Mouse (Mus musculus): ENCODE measurements around the gene Foxd4. TPM values are rescaled to one million over a fixed set of nuclear protein-coding genes. Genes with fewer than 3 reads are reported as not detected.

The Foxd4 gene
- not detected in 2 replicates for polyA plus RNA-seq (2015; fragmentation: Nextera tagmentation; extraction: Ambion mirVana)

DNA sequence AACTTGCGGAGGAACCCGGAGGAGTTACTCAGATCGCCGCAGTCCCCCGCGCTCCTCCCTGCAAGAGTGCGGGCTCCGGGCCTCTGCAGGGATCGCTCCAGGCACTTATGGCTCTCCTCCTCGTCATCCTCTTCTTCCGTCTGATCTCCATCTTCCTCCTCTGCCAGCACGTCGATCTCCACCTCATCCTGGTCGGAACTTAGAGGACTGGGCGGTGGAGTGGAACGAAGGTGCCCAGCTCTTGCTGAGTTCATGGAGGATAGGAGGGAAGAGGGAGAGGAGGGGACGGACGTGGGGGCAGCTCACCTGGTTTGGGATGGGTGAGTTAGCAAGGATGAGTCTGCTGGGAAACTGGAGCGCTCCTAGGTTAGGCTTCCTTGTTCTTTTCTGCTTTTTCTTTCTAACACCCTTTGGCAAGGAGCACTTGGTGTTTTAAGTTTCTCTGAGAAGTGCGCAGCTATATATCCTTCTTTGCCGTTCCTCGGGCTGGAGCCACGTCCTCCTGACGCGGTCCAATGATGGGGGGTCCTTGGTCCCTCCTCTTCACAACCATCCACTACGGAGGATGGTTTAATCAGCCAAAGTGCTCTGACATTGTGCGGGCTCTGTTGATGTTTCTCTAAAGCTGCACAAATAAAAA, at the start of gene Foxd4:
TSS of gene Foxd4 (minus strand) at position 617 of the 640 bp plus-strand sequence.
- no peak for ATAC-seq (ENCODE audit: low FRiP score)
- no peak within 1 kb of the TSS for H3K9ac ChIP-seq (replicated peaks)
- no peaks in the 10 kb centered on the region for H3K36me3 ChIP-seq
- no peaks in the 10 kb centered on the region for H3K9me3 ChIP-seq (replicated peaks)
- H3K4me3 ChIP-seq (replicated peaks), result peak within 1 kb of the TSS; percentile 35
- H3K27me3 ChIP-seq (replicated peaks), result peaks cover 81% of the 10 kb centered on the region
- WGBS, result under 1% methylated on average over 27 of the region's 27 CpGs
- no peak within 1 kb of the TSS for H3K27ac ChIP-seq (replicated peaks)
- peak within 1 kb of the TSS; percentile 68 for H3K4me2 ChIP-seq
- H3K4me1 ChIP-seq, result peaks cover 26% of the 10 kb centered on the region

- no peaks in the 10 kb centered on the region for H3K27me3 ChIP-seq (replicated peaks)
- no peak for ATAC-seq (ENCODE audit: low FRiP score)
- no peaks in the 10 kb centered on the region for H3K4me1 ChIP-seq
These were observed 44.7 kb upstream of the Foxd4 start for GRCm38 (mm10) chr19:24945521-24946262.

DNA sequence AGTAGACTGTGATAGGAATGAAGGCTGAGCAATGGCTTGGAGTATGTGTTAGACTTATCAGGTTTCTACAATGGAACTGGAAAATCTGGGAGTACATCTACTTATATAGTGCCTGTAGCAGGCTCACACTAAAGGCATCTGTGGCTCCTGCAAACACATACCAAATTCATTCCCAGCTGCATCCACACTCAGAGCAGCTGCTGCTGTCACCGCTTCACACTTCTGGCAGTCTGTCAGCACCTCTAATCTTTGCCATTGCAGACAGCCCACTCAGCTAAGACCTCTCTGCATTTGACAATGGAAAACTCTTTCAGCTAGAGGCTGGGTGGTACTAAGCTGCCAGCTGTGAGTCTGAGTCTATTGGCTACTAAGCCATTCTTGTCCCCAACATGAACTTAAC, 36.1 kb upstream of the Foxd4 start:
- Histone ChIP-seq H3K4me1 (no peaks in the 10 kb centered on the region), H3K9me3 (replicated peaks) (no peaks in the 10 kb centered on the region), H3K9ac (replicated peaks) (no peak overlapping the region), H3K27me3 (replicated peaks) (no peaks in the 10 kb centered on the region), H3K4me3 (replicated peaks) (no peak overlapping the region), H3K4me2 (no peak overlapping the region), H3K27ac (replicated peaks) (no peak overlapping the region), H3K36me3 (0 out of 2 replicates have a peak, but pooled peaks cover 5% of the 10 kb centered on the region)
- ATAC-seq (ENCODE audit: low FRiP score), result no peak
- 69% methylated on average over 1 of the region's 1 CpGs for WGBS

More at GRCm38 (mm10) chr19:24945521-24946262, 44.7 kb upstream of the Foxd4 start:
- no peak overlapping the region for H3K4me2 ChIP-seq
- H3K27ac ChIP-seq (replicated peaks), result no peak overlapping the region
- no peaks in the 10 kb centered on the region for H3K9me3 ChIP-seq (replicated peaks)
- H3K4me3 ChIP-seq (replicated peaks), result no peak overlapping the region
- H3K36me3 ChIP-seq, result peaks cover 2% of the 10 kb centered on the region; the same call in 1 of the 2 replicates
- H3K9ac ChIP-seq (replicated peaks), result no peak overlapping the region

GRCm38 (mm10) chr19:24929041-24929440, 28.0 kb upstream of the Foxd4 start:
- no peaks in the 10 kb centered on the region for H3K27me3 ChIP-seq (replicated peaks)
- no peak for ATAC-seq (ENCODE audit: low FRiP score)
- WGBS, result 50% methylated on average over 1 of the region's 1 CpGs

DNA sequence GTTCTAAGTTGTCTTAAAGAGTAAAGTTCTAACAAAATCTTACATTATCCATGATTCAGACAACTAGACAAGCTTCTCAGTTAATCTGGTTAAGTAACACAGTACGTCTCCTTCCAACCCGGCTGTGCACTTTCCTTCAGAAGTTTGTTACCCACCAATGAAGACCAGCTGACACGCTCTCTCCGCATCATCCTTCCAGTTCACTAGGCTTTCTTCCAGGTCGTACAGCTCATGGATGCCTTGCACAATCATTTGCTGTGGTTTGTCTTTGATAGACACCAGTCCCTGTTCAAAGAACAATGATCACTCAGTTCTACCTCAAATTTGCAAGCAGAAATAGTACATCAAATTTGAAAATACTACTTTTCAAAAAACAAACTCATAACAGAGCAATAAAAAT, 19.9 kb upstream of the Foxd4 start:
- Histone ChIP-seq H3K36me3 (peaks cover 12% of the 10 kb centered on the region), H3K4me2 (no peak overlapping the region), H3K27me3 (replicated peaks) (no peaks in the 10 kb centered on the region), H3K9me3 (replicated peaks) (no peaks in the 10 kb centered on the region), H3K27ac (replicated peaks) (no peak overlapping the region), H3K4me3 (replicated peaks) (no peak overlapping the region), H3K9ac (replicated peaks) (no peak overlapping the region), H3K4me1 (no peaks in the 10 kb centered on the region)
- no peak for ATAC-seq (ENCODE audit: low FRiP score)
- WGBS, result 91% methylated on average over 5 of the region's 5 CpGs

More at GRCm38 (mm10) chr19:24929041-24929440, 28.0 kb upstream of the Foxd4 start:
- Histone ChIP-seq H3K4me3 (replicated peaks) (no peak overlapping the region), H3K27ac (replicated peaks) (no peak overlapping the region), H3K9me3 (replicated peaks) (no peaks in the 10 kb centered on the region), H3K4me1 (no peaks in the 10 kb centered on the region), H3K36me3 (no peaks in the 10 kb centered on the region), H3K9ac (replicated peaks) (no peak overlapping the region), H3K4me2 (no peak overlapping the region)

GRCm38 (mm10) chr19:24908385-24909155, 7.6 kb upstream of the Foxd4 start:
- WGBS, result 92% methylated on average over 3 of the region's 3 CpGs
- ATAC-seq (ENCODE audit: low FRiP score), result no peak
- no peak overlapping the region for H3K4me2 ChIP-seq
- H3K27ac ChIP-seq (replicated peaks), result no peak overlapping the region
- H3K4me1 ChIP-seq, result no peaks in the 10 kb centered on the region
- H3K9me3 ChIP-seq (replicated peaks), result no peaks in the 10 kb centered on the region
- H3K4me3 ChIP-seq (replicated peaks), result no peak overlapping the region
- H3K9ac ChIP-seq (replicated peaks), result no peak overlapping the region
- H3K36me3 ChIP-seq, result no peaks in the 10 kb centered on the region
- peaks cover 12% of the 10 kb centered on the region for H3K27me3 ChIP-seq (replicated peaks)

DNA sequence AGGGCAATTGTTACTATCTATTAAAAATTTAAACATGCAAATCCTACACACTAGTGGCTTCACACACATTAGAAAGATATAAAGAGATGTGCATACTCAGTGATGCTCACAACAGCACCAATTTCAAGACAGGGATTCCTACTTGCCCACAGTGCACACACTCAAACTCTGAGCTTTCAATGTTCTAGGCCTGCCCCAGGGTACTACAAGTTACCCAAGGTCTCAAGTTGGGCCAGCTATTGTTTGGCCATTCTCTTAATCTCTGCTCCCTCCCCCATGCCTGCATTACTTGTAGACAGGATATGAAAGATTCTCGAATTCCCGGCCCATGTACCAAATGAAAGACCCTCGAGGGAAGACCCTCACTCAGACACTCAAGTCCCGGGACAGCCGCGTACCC, 6.7 kb upstream of the Foxd4 start:
- Histone ChIP-seq H3K9me3 (replicated peaks) (no peaks in the 10 kb centered on the region), H3K4me2 (no peak overlapping the region), H3K4me3 (replicated peaks) (no peak overlapping the region), H3K9ac (replicated peaks) (no peak overlapping the region), H3K27ac (replicated peaks) (no peak overlapping the region), H3K36me3 (no peaks in the 10 kb centered on the region), H3K27me3 (replicated peaks) (peaks cover 20% of the 10 kb centered on the region), H3K4me1 (no peaks in the 10 kb centered on the region)
- no peak for ATAC-seq (ENCODE audit: low FRiP score)
- WGBS, result 86% methylated on average over 6 of the region's 6 CpGs

- Histone ChIP-seq H3K4me2 (no peak overlapping the region), H3K27ac (replicated peaks) (no peak overlapping the region), H3K9me3 (replicated peaks) (no peaks in the 10 kb centered on the region), H3K9ac (replicated peaks) (no peak overlapping the region), H3K4me3 (replicated peaks) (no peak overlapping the region), H3K36me3 (no peaks in the 10 kb centered on the region), H3K27me3 (replicated peaks) (peaks cover 63% of the 10 kb centered on the region), H3K4me1 (peaks cover 18% of the 10 kb centered on the region)
- ATAC-seq (ENCODE audit: low FRiP score), result no peak
- 64% methylated on average over 2 of the region's 2 CpGs for WGBS
These were observed 1.8 kb upstream of the Foxd4 start for GRCm38 (mm10) chr19:24902821-24903220.

- Histone ChIP-seq H3K9ac (replicated peaks) (no peak overlapping the region), H3K27ac (replicated peaks) (no peak overlapping the region), H3K27me3 (replicated peaks) (peaks cover 68% of the 10 kb centered on the region), H3K36me3 (no peaks in the 10 kb centered on the region), H3K4me1 (peaks cover 23% of the 10 kb centered on the region), H3K4me3 (replicated peaks) (no peak overlapping the region), H3K4me2 (no peak overlapping the region), H3K9me3 (replicated peaks) (no peaks in the 10 kb centered on the region)
- ATAC-seq (ENCODE audit: low FRiP score), result no peak
- 11% methylated on average over 2 of the region's 2 CpGs for WGBS
These were observed 1.3 kb upstream of the Foxd4 start for GRCm38 (mm10) chr19:24902256-24902655.

- Histone ChIP-seq H3K27me3 (replicated peaks) (peaks cover 74% of the 10 kb centered on the region), H3K4me1 (peaks cover 26% of the 10 kb centered on the region), H3K36me3 (no peaks in the 10 kb centered on the region), H3K9me3 (replicated peaks) (no peaks in the 10 kb centered on the region), H3K9ac (replicated peaks) (no peak overlapping the region), H3K4me2 (no peak overlapping the region), H3K27ac (replicated peaks) (no peak overlapping the region), H3K4me3 (replicated peaks) (no peak overlapping the region)
- ATAC-seq (ENCODE audit: low FRiP score), result no peak
- 4% methylated on average over 3 of the region's 3 CpGs for WGBS
These were observed 669 bp upstream of the Foxd4 start for GRCm38 (mm10) chr19:24901666-24902065.

- Histone ChIP-seq H3K27ac (replicated peaks) (no peak overlapping the region), H3K4me2 (peak overlapping the region; percentile 68), H3K9ac (replicated peaks) (no peak overlapping the region), H3K4me3 (replicated peaks) (peak overlapping the region; percentile 35), H3K9me3 (replicated peaks) (no peaks in the 10 kb centered on the region), H3K36me3 (no peaks in the 10 kb centered on the region), H3K27me3 (replicated peaks) (peaks cover 85% of the 10 kb centered on the region), H3K4me1 (peaks cover 26% of the 10 kb centered on the region)
- peak; percentile 51 for ATAC-seq (ENCODE audit: low FRiP score)
- under 1% methylated on average over 82 of the region's 84 CpGs for WGBS
These were observed 1.1 kb downstream of the Foxd4 start for GRCm38 (mm10) chr19:24899578-24900544.

Data from neural tube, embryonic 15.5 days (tissue).